Mouse (Mus musculus): ENCODE data around the gene Nol6.

DNA sequence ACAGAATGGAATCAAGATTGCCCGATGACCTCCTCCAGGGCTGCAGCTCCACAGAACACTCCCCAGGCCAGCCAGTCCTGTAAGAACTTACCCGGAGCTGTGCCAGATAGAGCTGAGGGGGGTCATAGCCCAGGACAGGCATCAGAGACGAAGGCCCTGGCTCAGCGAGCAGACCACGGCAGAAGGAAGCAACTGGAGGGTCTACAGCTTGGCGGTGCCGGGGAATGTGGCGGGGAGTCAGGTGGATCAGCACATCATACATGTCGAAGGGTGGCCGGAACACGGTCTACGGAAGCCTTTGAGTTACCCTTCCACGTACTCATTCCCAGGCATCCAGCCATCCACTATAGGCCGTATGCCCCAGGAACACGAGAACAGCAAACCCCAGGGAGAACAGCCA lies 8.5 kb downstream of the Nol6 start:
- no peak for TF ChIP-seq CTCF (conservative IDR thresholded peaks at IDR 0.05; ENCODE audit: insufficient read depth, insufficient read length, low read depth, low read length)
- TF ChIP-seq POLR2A (IDR thresholded peaks at IDR 0.05; ENCODE audit: low read depth, low read length), result no peak
